Mouse (Mus musculus) cerebellum, adult 2 months (tissue): Measurements from ENCODE around the gene Rapgef5.

ENCODE experiments used
- CTCF ChIP-seq: fragments of 200-500 bp; IDR thresholded peaks from 2 replicates; pipeline ENCODE4 v1.5.1; 2011; ENCODE audit warnings: low read depth, mild to moderate bottlenecking, control low read depth, low read length, moderate library complexity, borderline replicate concordance; ENCODE audit not compliant: insufficient read depth
- POLR2A ChIP-seq: fragments of 200-500 bp; IDR thresholded peaks from 2 replicates; pipeline ENCODE4 v1.6.1; 2011; ENCODE audit warnings: low read length, control low read depth, borderline replicate concordance; ENCODE audit not compliant: insufficient read depth

DNA sequence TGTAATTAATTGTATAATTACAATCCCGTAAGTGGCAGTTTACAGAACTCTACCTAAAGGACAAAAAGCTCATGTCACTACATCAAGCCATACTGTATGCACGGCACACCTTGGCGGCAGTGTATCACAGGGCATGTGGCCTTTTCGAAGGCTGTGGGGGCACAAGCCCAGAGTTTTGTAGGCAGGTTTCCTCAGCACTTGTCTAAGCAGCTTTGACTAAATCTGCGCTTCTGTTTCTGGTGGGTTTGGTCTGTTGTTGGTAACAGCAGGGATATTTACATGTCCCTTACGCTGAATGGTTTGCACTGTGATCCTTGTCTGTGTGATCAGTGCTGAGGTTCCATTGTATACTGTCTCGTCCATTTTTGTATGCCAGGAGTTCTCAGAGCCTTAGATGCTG, 230.3 kb downstream of the Rapgef5 start:
- TF ChIP-seq CTCF (no peak), POLR2A (no peak)
